Mouse (Mus musculus) heart, embryonic 16.5 days (tissue): ENCODE measurements around the gene Lif. TPM values are rescaled to one million over a fixed set of nuclear protein-coding genes. Genes with fewer than 3 reads are reported as not detected.
A peak's percentile ranks its signal among the peaks of the same experiment; 100 is the strongest.

Experiments
- ATAC-seq: fragments of 200-750 bp; cut with Nextera tagmentation; replicated peaks from 2 replicates; pipeline ENCODE4 v1.8.0; 2017; ENCODE audit warnings: moderate number of reproducible peaks; ENCODE audit not compliant: insufficient read depth, low FRiP score; ENCODE audit errors: extremely low read depth
- H3K27ac ChIP-seq: fragments of 300-500 bp; sonication (generic); 2 replicates; pipeline ENCODE4 v1.5.1; 2014; ENCODE audit warnings: mild to moderate bottlenecking, low read length, control low read depth, moderate library complexity
- H3K27me3 ChIP-seq: fragments of 300-500 bp; sonication (generic); 2 replicates; pipeline ENCODE4 v1.6.1; 2014; ENCODE audit warnings: low read length, mixed read lengths; ENCODE audit not compliant: control insufficient read depth, insufficient read depth
- H3K36me3 ChIP-seq: fragments of 300-500 bp; sonication (generic); 2 replicates; pipeline ENCODE4 v1.6.1; 2014; ENCODE audit not compliant: control insufficient read depth, insufficient read depth
- H3K4me1 ChIP-seq: fragments of 300-500 bp; sonication (generic); 2 replicates; pipeline ENCODE4 v1.6.1; 2014; ENCODE audit warnings: low read length, mixed read lengths; ENCODE audit not compliant: control insufficient read depth, insufficient read depth
- H3K4me2 ChIP-seq: fragments of 300-500 bp; sonication (generic); 2 replicates; pipeline ENCODE4 v1.6.1; 2014; ENCODE audit warnings: low read depth, mild to moderate bottlenecking, control low read depth, low read length
- H3K4me3 ChIP-seq: fragments of 300-500 bp; sonication (generic); 2 replicates; pipeline ENCODE4 v1.5.1; 2014; ENCODE audit warnings: mild to moderate bottlenecking, control low read depth, low read length
- H3K9ac ChIP-seq: fragments of 300-500 bp; sonication (generic); 2 replicates; pipeline ENCODE4 v1.6.1; 2014; ENCODE audit warnings: low read length, control low read depth
- H3K9me3 ChIP-seq: fragments of 300-500 bp; sonication (generic); replicated peaks from 2 replicates; pipeline ENCODE4 v1.6.1; 2016; ENCODE audit warnings: low read length; ENCODE audit not compliant: control insufficient read depth
- WGBS: fragments of 180-500 bp; shearing (Covaris S2); extraction: QIAGEN DNeasy Blood & Tissue Kit; methylation state at CpG from one replicate; pipeline ENCODE4 v1.1.7; 2014; 5-methylcytosine and 5-hydroxymethylcytosine counted together
- polyA plus RNA-seq: library from polyadenylated mRNA; unstranded; fragments of >200 nt; fragmentation: Nextera tagmentation; extraction: Ambion mirVana; gene quantifications from 2 replicates; pipeline ENCODE4 v1.2.1, GENCODE M21; 2015

Gene Lif
- polyA plus RNA-seq, 1 experiment from 2014 or later, result 0.20 TPM

- Histone ChIP-seq H3K4me1 (peaks cover 13% of the 10 kb centered on the region), H3K9ac (peak within 1 kb of the TSS; percentile 77), H3K4me2 (peak within 1 kb of the TSS; percentile 96), H3K27me3 (no peaks in the 10 kb centered on the region), H3K27ac (peak within 1 kb of the TSS; percentile 83), H3K36me3 (peaks cover 12% of the 10 kb centered on the region), H3K9me3 (no peaks in the 10 kb centered on the region), H3K4me3 (peak within 1 kb of the TSS; percentile 67)
- 3% methylated on average over 56 of the region's 56 CpGs for WGBS
- peak; percentile 78 for ATAC-seq
Measured at GRCm38 (mm10) chr11:4217914-4218629, 39.3 kb upstream of the Lif start, which contains the start of gene Castor1. Castor1 (plus strand) TSS chr11:4218225.

GRCm38 (mm10) chr11:4218637-4219036 is 38.7 kb upstream of the Lif start:
- peaks cover 13% of the 10 kb centered on the region for H3K4me1 ChIP-seq
- H3K36me3 ChIP-seq, result peaks cover 9% of the 10 kb centered on the region
- no peak for ATAC-seq
- peak overlapping the region; percentile 77 for H3K9ac ChIP-seq
- no peaks in the 10 kb centered on the region for H3K27me3 ChIP-seq
- H3K27ac ChIP-seq, result peak overlapping the region; percentile 62
- H3K4me2 ChIP-seq, result peak overlapping the region; percentile 96
- H3K4me3 ChIP-seq, result peak overlapping the region; percentile 67
- H3K9me3 ChIP-seq, result no peaks in the 10 kb centered on the region
- WGBS, result 16% methylated on average over 6 of the region's 6 CpGs

GRCm38 (mm10) chr11:4219317-4219751 is 38.0 kb upstream of the Lif start:
- peaks cover 13% of the 10 kb centered on the region for H3K4me1 ChIP-seq
- WGBS, result 13% methylated on average over 2 of the region's 2 CpGs
- H3K36me3 ChIP-seq, result peaks cover 7% of the 10 kb centered on the region
- H3K9ac ChIP-seq, result peak overlapping the region; percentile 77
- H3K27me3 ChIP-seq, result no peaks in the 10 kb centered on the region
- peak overlapping the region; percentile 96 for H3K4me2 ChIP-seq
- H3K27ac ChIP-seq, result peak overlapping the region; percentile 63
- peak overlapping the region; percentile 67 for H3K4me3 ChIP-seq
- ATAC-seq, result no peak; the same call in 1 of the 2 replicates
- no peaks in the 10 kb centered on the region for H3K9me3 ChIP-seq

GRCm38 (mm10) chr11:4219908-4220307 is 37.4 kb upstream of the Lif start:
- ATAC-seq, result no peak
- Histone ChIP-seq H3K9me3 (no peaks in the 10 kb centered on the region), H3K4me1 (peaks cover 13% of the 10 kb centered on the region), H3K27me3 (no peaks in the 10 kb centered on the region), H3K4me3 (no peak overlapping the region), H3K27ac (no peak overlapping the region), H3K9ac (no peak overlapping the region), H3K36me3 (peaks cover 3% of the 10 kb centered on the region), H3K4me2 (no peak overlapping the region)
- 58% methylated on average over 9 of the region's 9 CpGs for WGBS

GRCm38 (mm10) chr11:4220443-4221400 is 36.6 kb upstream of the Lif start:
- Histone ChIP-seq H3K4me1 (peaks cover 13% of the 10 kb centered on the region), H3K9me3 (no peaks in the 10 kb centered on the region), H3K36me3 (no peaks in the 10 kb centered on the region), H3K9ac (no peak overlapping the region), H3K27me3 (no peaks in the 10 kb centered on the region), H3K4me3 (no peak overlapping the region), H3K27ac (no peak overlapping the region), H3K4me2 (no peak overlapping the region)
- WGBS, result 50% methylated on average over 28 of the region's 28 CpGs
- ATAC-seq, result no peak

- H3K36me3 ChIP-seq, result no peaks in the 10 kb centered on the region
- H3K4me3 ChIP-seq, result no peak overlapping the region
- H3K4me2 ChIP-seq, result no peak overlapping the region
- no peak for ATAC-seq
- peaks cover 10% of the 10 kb centered on the region for H3K4me1 ChIP-seq
- H3K9ac ChIP-seq, result no peak overlapping the region
- 68% methylated on average over 17 of the region's 17 CpGs for WGBS
- H3K9me3 ChIP-seq, result no peaks in the 10 kb centered on the region
- H3K27ac ChIP-seq, result no peak overlapping the region
- no peaks in the 10 kb centered on the region for H3K27me3 ChIP-seq
Measured at GRCm38 (mm10) chr11:4222046-4222950, 35.1 kb upstream of the Lif start.

- Histone ChIP-seq H3K9ac (no peak overlapping the region), H3K36me3 (no peaks in the 10 kb centered on the region), H3K27ac (no peak overlapping the region), H3K4me3 (no peak overlapping the region), H3K9me3 (no peaks in the 10 kb centered on the region), H3K4me2 (no peak overlapping the region), H3K27me3 (no peaks in the 10 kb centered on the region), H3K4me1 (peaks cover 7% of the 10 kb centered on the region)
- no peak for ATAC-seq
- WGBS, result 36% methylated on average over 5 of the region's 7 CpGs
Measured at GRCm38 (mm10) chr11:4223393-4224188, 33.8 kb upstream of the Lif start.

- no peak for ATAC-seq
- no peaks in the 10 kb centered on the region for H3K36me3 ChIP-seq
Measured at GRCm38 (mm10) chr11:4224223-4224622, 33.1 kb upstream of the Lif start.

More at GRCm38 (mm10) chr11:4224223-4224622, 33.1 kb upstream of the Lif start:
- Histone ChIP-seq H3K4me3 (no peak overlapping the region), H3K27ac (no peak overlapping the region), H3K27me3 (no peaks in the 10 kb centered on the region), H3K4me1 (peaks cover 2% of the 10 kb centered on the region), H3K9me3 (no peaks in the 10 kb centered on the region), H3K9ac (no peak overlapping the region), H3K4me2 (no peak overlapping the region)
- WGBS, result 50% methylated on average over 2 of the region's 2 CpGs
